Mouse (Mus musculus) ovary, postnatal 14 days (tissue): ENCODE measurements at regions not wholly inside any gene's neighbourhood (a gene's known extent, or its start where the extent isn't known, plus 50 kb on each side); places are given as distances from the start of the nearest gene placed in this dataset.

Experiments used
- DNase-seq: peaks from one replicate; pipeline ENCODE4 v3.0.0; 2022; ENCODE audit warnings: low spot score

- DNase-seq: no peak
Observed at GRCm38 (mm10) chr11:71672171-71673050, 77.3 kb upstream of the Wscd1 start.

GRCm38 (mm10) chr11:71674319-71674718 lies 75.4 kb upstream of the Wscd1 start:
- peak; percentile 31 for DNase-seq

DNA sequence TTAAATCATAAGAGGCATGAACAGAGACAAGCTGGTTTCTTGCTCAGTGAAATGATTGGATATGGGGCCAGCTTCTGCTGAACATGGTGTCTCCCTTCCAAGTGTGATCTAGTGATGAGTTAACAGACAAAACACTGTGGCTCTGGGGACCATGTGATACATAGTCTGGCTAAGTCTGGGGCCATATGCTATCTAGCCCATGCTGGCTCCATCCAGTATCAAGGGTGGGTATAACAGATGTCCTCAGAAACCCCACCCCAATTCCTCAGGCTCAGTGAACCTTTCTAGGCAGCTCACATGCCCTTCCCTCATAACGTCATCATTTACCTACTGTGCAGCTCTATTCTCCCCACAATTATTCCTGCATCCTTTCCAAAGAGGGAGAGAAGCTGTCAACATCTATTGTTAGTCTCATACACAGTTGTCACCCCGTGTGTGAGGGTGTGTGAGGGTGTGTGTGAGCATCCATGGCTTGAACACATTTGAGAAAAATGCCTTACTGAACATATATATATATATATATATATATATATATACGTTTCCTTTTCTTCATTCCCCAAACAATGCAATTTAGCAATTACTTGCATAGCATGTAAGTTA lies 73.9 kb upstream of the Wscd1 start:
- no peak for DNase-seq

DNA sequence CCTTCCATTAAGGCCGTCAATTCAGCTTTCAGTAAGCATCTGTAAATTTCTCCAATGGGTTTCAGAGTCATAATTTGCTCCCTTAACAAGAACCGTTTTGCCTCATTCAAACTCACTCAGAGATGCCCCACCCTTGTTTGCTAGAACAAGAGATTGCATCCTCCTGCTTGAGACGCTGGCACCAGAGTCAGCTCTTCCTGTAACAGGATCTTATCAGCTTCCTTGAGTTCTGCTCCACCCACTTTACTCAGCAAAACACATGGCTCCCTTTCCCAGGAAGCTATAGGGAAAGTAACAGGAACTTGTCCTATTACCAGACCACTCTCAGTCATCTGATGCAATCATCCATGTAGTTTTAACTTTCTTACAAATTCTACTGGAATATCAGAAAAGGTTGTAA lies 52.7 kb upstream of the Wscd1 start:
- no peak for DNase-seq

GRCm38 (mm10) chr11:71698836-71699235 lies 50.9 kb upstream of the Wscd1 start:
- DNase-seq: no peak
